Mouse (Mus musculus) E14TG2a.4 (cell line): ENCODE measurements around the gene Tph2.

Experiments used
- CTCF ChIP-seq: conservative IDR thresholded peaks from 2 replicates; pipeline ENCODE4 v1.5.1; 2014; ENCODE audit warnings: low read length
- POU5F1 ChIP-seq: IDR thresholded peaks from 2 replicates; pipeline ENCODE4 v1.6.1; 2014; ENCODE audit warnings: low read length, borderline replicate concordance

GRCm38 (mm10) chr10:115078232-115078631 is 106.6 kb downstream of the Tph2 start:
- TF ChIP-seq CTCF (no peak), POU5F1 (no peak)
